Mouse (Mus musculus): Measurements from ENCODE around the gene Megf11. TPM values are rescaled to one million over a fixed set of nuclear protein-coding genes. Genes with fewer than 3 reads are reported as not detected.
"Not testable (repeated sequence)": the region's sequence is repeated elsewhere in the genome, so short reads cannot be mapped to it uniquely, and the experiment has no call there.

Gene Megf11
- total RNA-seq, 2 experiments from 2014 or later, result 0.31 to 0.35 TPM

DNA sequence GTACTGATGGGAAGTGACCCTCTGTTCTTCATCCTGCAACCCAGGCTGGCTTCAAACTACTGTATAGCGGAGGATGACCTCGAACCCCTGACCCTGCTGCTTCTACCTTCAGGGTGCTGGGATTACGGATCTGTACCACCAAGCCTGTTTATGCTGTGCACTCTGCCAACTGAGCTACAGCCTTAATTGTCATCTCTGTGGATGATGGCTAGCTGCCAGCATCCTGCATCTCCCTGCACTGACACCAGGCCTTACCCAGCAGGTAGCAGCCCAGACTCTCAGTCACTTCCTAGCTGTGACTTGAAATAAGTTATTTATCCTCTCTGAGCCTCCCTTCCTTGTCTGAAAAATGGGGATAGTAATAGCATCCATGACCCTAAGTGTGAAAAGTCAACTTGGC, 247.7 kb downstream of the Megf11 start:
- no peak for DNase-seq

DNA sequence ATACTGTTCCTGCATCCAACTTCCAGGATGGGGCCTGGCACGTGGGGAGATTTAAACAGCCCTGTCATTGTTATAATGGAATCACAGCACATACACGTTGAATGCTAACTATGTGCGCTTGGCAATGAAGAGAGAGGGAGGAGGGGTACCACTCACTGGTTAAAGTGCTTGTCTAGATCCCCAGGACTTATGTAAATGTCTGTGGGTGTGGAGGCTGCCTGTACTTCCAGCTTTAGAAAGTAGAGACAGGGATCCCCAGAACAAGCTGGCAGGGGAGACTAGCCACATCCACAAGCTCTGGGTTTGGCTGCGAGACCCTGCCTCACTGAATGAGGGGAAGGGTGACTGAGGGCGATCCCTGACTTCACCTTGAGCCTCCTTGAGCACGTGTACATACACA, 250.7 kb downstream of the Megf11 start:
- no peak for DNase-seq
- intact Hi-C loops (cut with DNase I), result no loop called here

More for the DNA sequence above, 247.7 kb downstream of the Megf11 start:
- intact Hi-C loops (cut with DNase I), result no loop called here

DNA sequence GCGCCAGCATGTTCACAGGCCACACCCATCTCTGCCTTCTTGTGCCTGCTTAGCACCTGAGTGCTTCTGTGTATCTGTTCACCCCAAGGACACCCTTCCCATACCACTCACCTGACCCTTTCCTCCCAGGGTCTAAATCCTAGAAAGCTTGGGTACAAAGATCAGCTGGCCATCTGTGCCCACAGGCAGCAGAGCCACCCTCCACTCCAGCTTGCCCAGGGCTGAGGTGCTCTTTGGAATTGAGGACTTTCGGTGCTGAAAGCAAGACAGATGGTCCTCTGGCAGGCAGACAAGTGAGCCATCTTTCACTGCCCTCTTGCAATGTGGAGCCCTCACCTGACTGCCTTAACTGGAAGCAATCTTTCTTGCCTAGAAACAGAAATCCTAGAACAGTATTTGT, 251.5 kb downstream of the Megf11 start:
- intact Hi-C loops (cut with DNase I), result no loop called here
- no peak for DNase-seq

DNA sequence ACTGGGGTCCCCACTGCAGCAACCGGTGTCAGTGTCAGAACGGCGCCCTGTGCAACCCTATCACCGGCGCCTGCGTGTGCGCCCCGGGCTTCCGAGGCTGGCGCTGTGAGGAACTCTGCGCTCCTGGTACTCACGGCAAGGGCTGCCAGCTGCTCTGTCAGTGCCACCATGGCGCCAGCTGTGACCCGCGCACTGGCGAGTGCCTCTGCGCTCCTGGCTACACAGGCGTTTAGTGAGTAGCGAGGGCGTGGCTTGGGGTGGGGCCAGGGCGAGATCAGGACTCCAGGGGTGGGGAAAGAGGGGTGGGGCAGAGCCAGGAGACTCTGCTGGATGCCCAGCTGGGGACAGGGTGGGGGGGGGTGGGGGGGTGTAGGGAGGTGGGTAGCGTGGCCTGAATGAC, 252.8 kb downstream of the Megf11 start:
- DNase-seq, result peak in 1 of 2 experiments; percentile 19
- intact Hi-C loops (cut with DNase I), result loop anchor here (2.0 kb wide), 1 partner anchor 243 kb away; no protein-coding TSS in a partner anchor

DNA sequence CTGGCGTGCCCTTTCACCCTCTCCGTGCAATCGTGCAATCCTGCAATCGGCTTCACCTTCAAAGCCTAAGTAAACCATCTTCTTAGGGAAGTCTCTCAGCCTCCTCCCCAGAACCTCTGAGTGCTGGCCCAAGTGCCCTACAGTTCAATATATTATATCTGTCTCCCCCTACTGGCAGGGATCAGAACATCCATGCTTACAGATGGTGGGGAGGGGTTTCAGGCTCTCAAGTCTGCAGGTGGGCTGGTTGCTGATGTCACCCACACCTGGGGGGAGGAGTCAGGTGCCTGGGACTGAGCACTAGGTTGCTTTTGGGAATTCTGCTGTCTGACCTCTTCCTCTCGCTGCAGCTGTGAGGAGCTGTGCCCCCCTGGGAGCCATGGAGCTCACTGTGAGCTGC, 254.2 kb downstream of the Megf11 start:
- DNase-seq, result no peak
- intact Hi-C loops (cut with DNase I), result loop anchor here (2.0 to 5.0 kb wide), 2 partner anchors 245 to 292 kb away; no protein-coding TSS in a partner anchor

DNA sequence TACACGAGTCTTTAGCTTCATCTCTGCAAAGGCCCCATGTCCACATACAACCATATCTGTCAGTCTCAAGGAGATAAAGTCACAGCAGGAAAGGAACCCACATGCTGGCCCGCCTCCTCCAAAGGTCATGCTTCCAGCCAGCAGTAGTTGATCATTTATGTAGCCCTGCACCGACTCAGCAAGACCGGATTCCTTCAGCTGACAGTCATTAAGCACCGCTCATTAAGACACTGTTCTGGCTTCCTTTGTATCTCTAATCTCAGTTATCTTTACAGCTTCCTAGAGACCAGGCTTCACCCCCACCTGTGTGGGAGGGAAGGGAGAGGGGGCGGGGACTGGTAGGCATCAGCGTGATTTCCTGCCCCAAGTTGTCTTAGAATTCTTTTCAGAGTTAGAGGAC, 258.7 kb downstream of the Megf11 start:
- intact Hi-C loops (cut with DNase I), result loop anchor here (5.0 kb wide), 1 partner anchor 297 kb away; no protein-coding TSS in a partner anchor
- DNase-seq, result no peak

DNA sequence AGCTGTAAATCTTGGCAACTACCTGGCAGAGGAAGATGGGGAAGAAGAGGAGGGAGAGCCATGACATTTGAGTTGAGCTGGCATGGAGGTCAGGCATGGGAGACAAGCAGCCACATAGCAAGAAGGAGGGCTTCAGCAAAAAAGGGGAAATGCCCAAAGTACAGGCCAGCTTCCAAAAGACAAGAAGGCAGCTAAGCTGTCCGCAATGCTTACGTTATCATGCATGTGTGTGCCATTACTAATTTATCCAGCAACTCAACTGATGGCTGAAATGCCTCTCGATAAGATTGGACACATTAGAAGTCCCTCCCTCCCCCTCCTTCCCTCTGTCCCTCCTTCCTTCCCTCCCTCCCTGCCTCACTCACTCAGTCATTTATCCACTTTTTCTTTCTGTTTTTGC, 260.0 kb downstream of the Megf11 start:
- no peak for DNase-seq
- intact Hi-C loops (cut with DNase I), result no loop called here

DNA sequence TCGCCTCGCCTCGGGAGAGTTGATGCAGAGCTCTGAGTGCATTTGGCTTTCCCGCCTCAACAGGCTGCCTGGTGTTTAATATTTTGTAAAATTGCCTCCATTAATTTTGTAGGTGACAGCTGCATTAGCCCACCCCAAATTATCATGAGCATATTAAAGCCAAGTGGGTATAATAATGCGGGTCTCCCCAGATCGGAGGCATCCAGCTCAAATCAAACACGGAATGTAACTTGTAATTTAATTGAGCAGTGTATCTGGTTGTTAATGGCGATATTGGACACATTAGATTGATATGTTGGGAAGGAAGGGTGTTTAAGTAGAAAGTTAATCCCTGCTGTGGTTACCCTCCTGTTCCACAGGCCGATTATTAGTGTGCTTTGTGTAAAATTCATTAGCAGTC, 264.0 kb downstream of the Megf11 start:
- no peak for DNase-seq
- intact Hi-C loops (cut with DNase I), result no loop called here

DNA sequence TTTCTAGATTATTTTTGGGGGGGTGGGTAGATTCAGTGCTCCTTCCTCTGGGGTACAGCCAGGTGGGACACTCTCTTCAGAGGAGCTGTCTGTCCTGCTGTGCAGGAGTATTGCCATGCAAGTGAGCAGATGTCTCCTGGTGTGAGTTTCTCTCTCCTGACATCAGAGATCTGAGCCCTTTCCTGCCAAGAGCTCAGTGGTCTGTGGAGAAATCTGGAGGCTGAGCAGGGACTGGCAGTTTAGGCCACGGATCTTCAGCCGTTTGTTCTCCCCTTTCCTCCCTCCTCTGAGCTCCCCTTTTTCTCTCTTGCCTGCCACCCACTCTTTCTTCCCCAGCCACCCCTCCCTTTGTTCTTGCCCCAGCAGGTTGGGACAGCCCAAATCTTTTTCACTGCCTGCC, 264.5 kb downstream of the Megf11 start:
- no peak for DNase-seq
- intact Hi-C loops (cut with DNase I), result no loop called here

DNA sequence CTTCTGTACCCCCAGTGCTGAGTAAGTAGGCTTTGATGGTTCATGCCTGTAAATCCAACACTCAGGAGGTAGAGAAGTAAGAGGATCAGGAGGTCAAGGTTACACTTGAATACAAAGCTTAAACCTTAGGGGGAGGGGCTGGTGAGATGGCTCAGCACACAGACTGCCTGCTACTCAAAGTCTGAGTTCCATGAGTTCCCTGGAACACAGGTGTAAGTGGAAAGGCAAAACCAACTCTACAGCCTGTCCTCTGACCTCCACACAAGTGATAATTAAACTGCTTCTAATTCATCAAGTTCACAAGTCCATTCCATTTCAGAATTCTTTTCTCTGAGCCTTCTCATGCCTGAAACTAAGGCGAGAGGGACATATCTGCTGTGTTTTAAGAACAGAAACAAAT, 265.8 kb downstream of the Megf11 start:
- intact Hi-C loops (cut with DNase I), result no loop called here
- no peak for DNase-seq

DNA sequence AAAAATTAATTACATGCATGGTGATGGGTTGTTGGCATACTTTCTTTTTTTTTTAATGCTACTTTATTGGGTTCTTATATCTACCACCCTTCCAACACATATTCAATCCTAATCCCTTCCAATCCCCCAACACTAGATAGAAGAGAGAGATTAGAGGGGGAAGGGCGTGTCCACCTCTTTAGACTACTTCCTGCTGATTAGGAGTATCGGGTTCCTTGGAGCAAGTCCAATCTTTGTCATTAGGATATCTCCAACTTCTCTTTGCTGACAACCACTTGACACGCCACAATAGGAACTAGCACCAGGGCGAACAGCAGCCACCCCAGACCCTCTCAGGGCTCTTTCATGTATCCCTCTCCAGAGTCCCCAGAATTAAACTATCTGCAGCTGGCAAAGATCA, 266.3 kb downstream of the Megf11 start:
- intact Hi-C loops (cut with DNase I), result no loop called here
- no peak for DNase-seq

DNA sequence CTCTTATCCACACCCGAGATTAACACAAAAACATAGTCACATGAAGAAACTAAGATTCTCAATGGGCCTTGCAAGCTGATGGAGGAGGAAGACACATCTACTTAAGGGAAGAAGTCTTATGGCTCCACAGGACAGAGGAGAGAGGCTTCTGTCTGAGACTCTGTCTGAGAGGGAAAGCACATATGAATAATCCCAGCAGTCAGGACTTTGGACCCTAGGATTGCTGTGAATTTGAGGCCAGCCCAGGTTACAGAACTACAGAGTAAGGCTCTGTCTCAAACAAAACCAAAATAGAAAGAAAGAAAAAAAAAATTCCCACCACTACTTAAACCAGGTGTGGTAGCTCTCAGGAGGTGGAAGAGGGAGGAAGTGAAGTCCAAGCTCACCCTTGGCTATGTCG, 266.7 kb downstream of the Megf11 start:
- DNase-seq, result no peak
- intact Hi-C loops (cut with DNase I), result no loop called here

DNA sequence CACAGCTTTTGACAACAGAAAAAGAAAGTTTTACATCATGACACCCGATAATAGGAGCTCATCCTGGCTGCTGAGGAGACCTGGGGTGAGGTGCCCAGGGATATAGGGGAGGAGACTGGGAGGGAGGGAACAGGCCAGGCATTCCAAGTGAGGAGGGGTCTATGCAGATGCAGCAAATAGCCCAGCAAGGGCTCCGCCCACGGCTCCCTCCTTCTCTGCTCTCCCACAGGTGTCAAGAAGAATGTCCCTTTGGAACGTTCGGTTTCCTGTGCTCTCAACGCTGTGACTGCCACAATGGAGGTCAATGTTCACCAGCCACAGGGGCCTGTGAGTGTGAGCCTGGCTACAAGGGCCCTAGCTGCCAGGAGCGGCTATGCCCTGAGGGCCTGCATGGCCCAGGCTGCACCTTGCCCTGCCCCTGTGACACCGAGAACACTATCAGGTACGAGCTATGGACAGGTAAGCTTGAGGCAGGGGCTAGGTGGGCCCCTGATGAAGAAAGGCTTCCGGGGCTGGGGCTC, 267.5 kb downstream of the Megf11 start:
- intact Hi-C loops (cut with DNase I), result no loop called here
- DNase-seq, result no peak

DNA sequence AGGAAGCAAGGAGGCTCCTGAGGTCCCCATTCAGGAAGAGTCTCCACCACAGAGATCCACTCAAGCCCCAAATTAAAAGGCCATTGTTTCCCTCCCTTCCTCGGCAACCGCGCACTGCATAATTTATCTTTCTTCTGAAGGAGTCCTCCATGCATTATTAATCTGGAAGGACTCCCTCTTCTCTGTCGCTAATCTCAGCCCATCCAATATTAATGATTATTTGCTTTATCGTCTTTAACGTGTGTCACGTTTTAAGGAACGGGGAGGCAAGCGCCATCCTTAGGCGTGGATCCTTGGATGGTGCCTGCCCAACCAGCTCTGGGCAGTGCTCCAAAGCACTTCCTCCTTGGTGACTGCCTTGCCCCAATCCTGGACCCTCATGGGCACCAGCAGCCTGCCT, 269.3 kb downstream of the Megf11 start:
- intact Hi-C loops (cut with DNase I), result no loop called here
- no peak for DNase-seq

DNA sequence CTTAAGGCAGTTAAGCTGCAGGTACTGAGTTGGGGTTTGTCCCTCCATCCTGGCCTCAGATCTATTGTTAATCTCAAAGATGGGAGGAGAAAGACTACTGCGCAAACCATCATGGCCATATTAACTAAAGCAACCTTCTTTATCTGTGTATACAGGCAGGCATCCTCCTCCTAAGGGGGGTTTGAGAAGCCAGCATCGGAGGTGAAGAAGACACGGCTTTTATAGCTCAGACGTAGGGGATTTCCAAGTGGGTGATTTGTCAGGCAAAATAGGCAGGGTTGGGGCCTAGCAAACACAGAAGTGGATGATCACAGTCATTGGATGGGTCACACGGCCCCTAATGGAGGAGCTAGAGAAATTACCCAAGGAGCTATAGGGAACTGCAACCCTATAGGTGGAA, 271.2 kb downstream of the Megf11 start:
- DNase-seq, result no peak
- intact Hi-C loops (cut with DNase I), result no loop called here

DNA sequence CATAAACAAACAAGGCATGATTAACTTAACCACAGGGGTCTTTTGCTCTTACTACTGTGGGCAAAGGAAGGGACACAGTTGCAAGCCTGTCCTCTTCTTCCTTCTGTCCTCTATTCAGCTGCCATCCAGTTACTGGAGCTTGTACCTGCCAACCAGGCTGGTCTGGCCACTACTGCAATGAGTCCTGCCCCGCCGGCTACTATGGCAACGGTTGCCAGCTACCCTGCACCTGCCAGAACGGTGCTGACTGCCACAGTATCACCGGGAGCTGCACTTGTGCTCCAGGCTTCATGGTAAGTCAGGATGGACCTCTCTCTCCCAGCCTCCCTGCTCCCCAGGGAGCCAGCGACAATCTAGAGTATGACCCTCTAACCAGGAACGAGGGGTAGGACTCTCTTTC, 274.8 kb downstream of the Megf11 start:
- intact Hi-C loops (cut with DNase I), result no loop called here
- DNase-seq, result no peak

DNA sequence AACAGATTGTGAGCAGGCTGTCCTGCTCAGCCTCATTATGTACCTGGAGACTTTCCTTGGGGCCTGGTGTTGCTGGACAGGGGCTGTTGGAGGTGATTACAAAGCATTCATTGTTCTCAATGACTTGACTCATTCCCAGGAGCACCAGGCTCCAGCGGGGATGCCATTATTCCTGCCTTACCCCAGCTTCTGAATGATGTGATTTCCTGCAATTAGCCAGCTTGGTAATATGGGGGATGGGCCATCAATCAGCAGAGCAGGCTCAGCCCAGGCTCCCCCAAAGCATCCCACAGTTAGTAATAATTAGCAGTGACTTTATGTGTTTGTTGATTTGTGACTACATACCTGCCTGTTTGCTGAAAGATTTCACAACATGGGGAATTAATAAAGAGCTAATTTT, 279.2 kb downstream of the Megf11 start:
- DNase-seq, result no peak
- intact Hi-C loops (cut with DNase I), result no loop called here

DNA sequence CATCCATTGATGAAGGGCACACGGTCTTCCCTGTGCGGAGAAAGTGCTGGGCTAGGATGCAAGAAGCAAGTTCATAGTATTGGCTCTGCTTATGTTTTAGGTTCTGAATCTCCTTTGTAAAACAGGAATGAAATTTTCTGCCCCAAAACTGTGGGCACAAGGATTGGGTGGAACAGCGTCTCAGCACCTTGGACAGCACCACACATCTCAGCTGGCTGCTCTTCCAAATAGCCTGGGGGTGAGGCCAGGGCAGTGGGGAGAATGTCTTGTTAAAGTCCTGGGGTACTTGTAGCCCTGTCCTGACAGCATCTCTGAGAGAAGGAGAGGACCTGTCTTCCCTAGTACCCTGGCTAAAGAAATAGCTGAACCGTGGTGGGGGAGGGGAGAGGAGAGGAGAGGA, 281.1 kb downstream of the Megf11 start:
- intact Hi-C loops (cut with DNase I), result no loop called here
- no peak for DNase-seq

DNA sequence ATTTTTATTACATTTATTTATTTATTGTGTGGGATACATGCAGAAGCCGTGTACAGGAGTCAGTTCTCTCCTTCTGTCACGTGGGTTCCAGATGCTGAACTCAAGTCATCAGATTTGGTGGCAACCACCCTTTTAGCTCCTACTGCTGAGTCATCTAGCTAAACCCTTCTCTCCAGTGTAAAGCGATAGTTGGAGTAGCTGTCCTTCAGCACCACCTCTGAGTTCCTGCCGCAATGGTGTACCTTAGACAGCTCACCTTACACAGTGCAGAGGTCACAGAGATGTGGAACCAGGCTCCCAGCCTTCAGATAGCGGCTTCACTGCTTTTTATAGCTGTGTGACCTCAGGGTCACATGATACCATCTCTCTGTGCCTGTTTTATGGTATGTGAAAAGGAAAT, 282.1 kb downstream of the Megf11 start:
- intact Hi-C loops (cut with DNase I), result no loop called here

DNA sequence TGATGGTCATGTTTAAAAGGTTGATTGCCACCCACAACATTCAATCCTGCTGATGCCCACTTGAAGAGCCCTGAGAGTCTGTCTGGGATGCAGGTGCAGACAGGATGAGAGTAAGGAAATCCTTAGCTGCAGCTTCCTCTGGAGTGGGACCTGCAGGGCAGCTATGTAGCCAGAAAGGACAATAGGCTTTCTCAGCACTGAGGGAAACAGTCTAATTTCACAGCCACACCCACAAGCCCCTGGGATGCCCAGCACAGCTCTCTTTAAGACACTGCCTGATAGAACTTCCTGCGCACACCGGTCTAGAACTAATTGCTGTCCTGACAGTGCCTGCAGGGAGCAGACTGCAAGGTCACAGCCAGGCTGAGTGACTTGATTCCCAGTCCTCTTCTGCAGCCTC, 282.6 kb downstream of the Megf11 start:
- DNase-seq, result no peak
- intact Hi-C loops (cut with DNase I), result no loop called here

More for the DNA sequence above, 282.1 kb downstream of the Megf11 start:
- DNase-seq, result no peak

DNA sequence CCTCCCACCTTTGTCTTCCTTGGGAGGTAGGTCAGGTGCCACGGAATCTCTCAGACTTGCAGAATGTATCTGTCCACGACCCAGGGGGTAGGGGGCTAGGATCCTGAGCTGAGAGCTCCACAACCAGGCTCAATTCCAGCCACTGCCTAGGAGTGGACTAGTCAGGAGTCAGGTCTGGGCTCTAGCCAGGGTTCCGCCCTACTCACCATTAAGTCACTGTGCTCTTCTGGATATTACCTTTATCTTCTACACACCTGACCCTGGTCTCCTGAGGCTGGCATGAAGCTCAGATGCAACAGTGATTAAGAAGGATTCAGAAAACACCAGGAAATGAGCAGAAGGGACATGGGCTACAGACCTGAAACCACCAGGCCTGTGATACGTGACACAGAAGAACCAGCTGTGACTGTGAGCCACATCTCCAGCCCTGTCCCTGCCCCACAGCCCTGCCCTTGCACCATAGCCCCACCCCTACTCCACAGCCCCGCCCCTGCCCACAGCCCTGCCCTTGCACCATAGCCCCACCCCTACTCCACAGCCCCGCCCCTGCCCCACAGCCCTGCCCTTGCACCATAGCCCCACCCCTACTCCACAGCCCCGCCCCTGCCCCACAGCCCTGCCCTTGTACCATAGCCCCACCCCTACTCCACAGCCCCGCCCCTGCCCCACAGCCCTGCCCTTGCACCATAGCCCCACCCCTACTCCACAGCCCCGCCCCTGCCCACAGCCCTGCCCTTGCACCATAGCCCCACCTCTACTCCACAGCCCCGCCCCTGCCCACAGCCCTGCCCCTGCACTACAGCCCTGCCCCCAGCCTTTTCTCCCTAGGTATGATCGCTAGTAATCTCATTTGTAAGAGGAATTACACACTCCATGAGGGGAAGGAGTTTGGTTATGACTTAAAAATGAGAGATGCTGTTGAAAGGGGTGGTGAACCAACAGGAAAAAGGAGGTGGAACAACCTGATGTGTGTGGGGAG, 286.2 kb downstream of the Megf11 start:
- DNase-seq; intact Hi-C loops (cut with DNase I): not testable (repeated sequence)
